9 mouse cellular contexts compared by ENCODE assay signal in genomic region chr8:121326164-121326910, GRCm38 (mm10).
DNase-seq lines count a peak whose midpoint lies in the region; ATAC-seq and TF ChIP-seq lines count a peak whose summit lies in the region.
"Had no signal": no experiment of that assay in that cellular context is flagged by ENCODE, and none has a peak within 500 bp of the region (broad histone marks: within the 10 kb centered on the region; RNA-seq: fewer than 3 reads in every experiment).

No protein-coding gene starts in this region.

- 40% methylated on average over 18 of the region's 18 CpGs for WGBS in lung, embryonic 14.5 days
- WGBS in embryonic facial prominence, embryonic 15.5 days, result 28% methylated on average over 18 of the region's 18 CpGs
- 39% methylated on average over 18 of the region's 18 CpGs for WGBS in limb, embryonic 13.5 days
- 41% methylated on average over 18 of the region's 18 CpGs for WGBS in stomach, postnatal 0 days

- no peak overlapping the region for H3K4me3 ChIP-seq in lung, embryonic 14.5 days (ENCODE audit: low read depth, low read length)
- H3K4me3 ChIP-seq in embryonic facial prominence, embryonic 15.5 days (replicated peaks), result no peak overlapping the region
- H3K4me3 ChIP-seq in limb, embryonic 13.5 days, result no peak overlapping the region
- H3K4me3 ChIP-seq in stomach, postnatal 0 days (ENCODE audit: low read depth, low read length), result no peak overlapping the region

- TF ChIP-seq EP300 in stomach, postnatal 0 days (optimal IDR thresholded peaks at IDR 0.05), result no peak

- no peak overlapping the region for H3K27ac ChIP-seq in lung, embryonic 14.5 days (ENCODE audit: low read depth)
- no peak overlapping the region; the same call in 1 of the 2 replicates for H3K27ac ChIP-seq in embryonic facial prominence, embryonic 15.5 days (replicated peaks)
- H3K27ac ChIP-seq in limb, embryonic 13.5 days, result peak overlapping the region; percentile 53
- no peak overlapping the region; the same call in 1 of the 2 replicates for H3K27ac ChIP-seq in stomach, postnatal 0 days (replicated peaks)

- no peaks in the 10 kb centered on the region for H3K27me3 ChIP-seq in lung, embryonic 14.5 days (ENCODE audit: insufficient read depth, low read length)
- H3K27me3 ChIP-seq in embryonic facial prominence, embryonic 15.5 days, result no peaks in the 10 kb centered on the region
- 0 out of 2 replicates have a peak, but pooled peaks cover 4% of the 10 kb centered on the region for H3K27me3 ChIP-seq in limb, embryonic 13.5 days
- no peaks in the 10 kb centered on the region for H3K27me3 ChIP-seq in stomach, postnatal 0 days (ENCODE audit: control insufficient read depth, insufficient read depth, low read length)

- no peak for TF ChIP-seq CTCF in lung, embryonic 14.5 days (IDR thresholded peaks at IDR 0.05; ENCODE audit: low read depth)
- no peak for TF ChIP-seq CTCF in stomach, postnatal 0 days (IDR thresholded peaks at IDR 0.05; ENCODE audit: low read depth)

- no peaks in the 10 kb centered on the region for H3K9me3 ChIP-seq in lung, embryonic 14.5 days (ENCODE audit: low read depth, low read length)
- no peaks in the 10 kb centered on the region for H3K9me3 ChIP-seq in embryonic facial prominence, embryonic 15.5 days (replicated peaks)
- no peaks in the 10 kb centered on the region for H3K9me3 ChIP-seq in limb, embryonic 13.5 days
- no peaks in the 10 kb centered on the region for H3K9me3 ChIP-seq in stomach, postnatal 0 days (ENCODE audit: control insufficient read depth, low read length)

- peak; percentile 49 for ATAC-seq in lung, embryonic 14.5 days (ENCODE audit: insufficient read depth)
- peak; percentile 61; the same call in 1 of the 2 replicates for ATAC-seq in embryonic facial prominence, embryonic 15.5 days (ENCODE audit: insufficient number of reproducible peaks, low FRiP score, low TSS enrichment, low read depth)
- ATAC-seq in limb, embryonic 13.5 days (ENCODE audit: low FRiP score, low read depth), result peak; percentile 63; the same call in 1 of the 2 replicates
- ATAC-seq in stomach, postnatal 0 days (ENCODE audit: low FRiP score, low TSS enrichment), result peak; percentile 58; the same call in 1 of the 2 replicates
- no peak for ATAC-seq in inflammation-experienced regulatory T-cells, adult 6 months

- no peak overlapping the region for H3K4me2 ChIP-seq in lung, embryonic 14.5 days
- H3K4me2 ChIP-seq in embryonic facial prominence, embryonic 15.5 days (replicated peaks), result no peak overlapping the region
- no peak overlapping the region for H3K4me2 ChIP-seq in limb, embryonic 13.5 days (replicated peaks)
- no peak overlapping the region for H3K4me2 ChIP-seq in stomach, postnatal 0 days (replicated peaks; ENCODE audit: low read depth)

- DNase-seq in lung, embryonic 14.5 days, result peak; percentile 69
- DNase-seq in lung, postnatal 25 days (ENCODE audit: low spot score), result no peak
- DNase-seq in stomach, postnatal 0 days (ENCODE audit: low spot score), result peak; percentile 36
- DNase-seq in kidney, postnatal 14 days, result no peak
- DNase-seq: heart, adult 18-20 months; kidney, postnatal 25 days had no signal

- no peak overlapping the region for H3K9ac ChIP-seq in lung, embryonic 14.5 days
- no peak overlapping the region for H3K9ac ChIP-seq in embryonic facial prominence, embryonic 15.5 days
- no peak overlapping the region for H3K9ac ChIP-seq in limb, embryonic 13.5 days
- no peak overlapping the region for H3K9ac ChIP-seq in stomach, postnatal 0 days (ENCODE audit: low read length)

- no peaks in the 10 kb centered on the region for H3K36me3 ChIP-seq in lung, embryonic 14.5 days (ENCODE audit: insufficient read depth)
- H3K36me3 ChIP-seq in embryonic facial prominence, embryonic 15.5 days, result no peaks in the 10 kb centered on the region
- H3K36me3 ChIP-seq in limb, embryonic 13.5 days, result no peaks in the 10 kb centered on the region
- no peaks in the 10 kb centered on the region for H3K36me3 ChIP-seq in stomach, postnatal 0 days (ENCODE audit: control insufficient read depth, insufficient read depth, low read length)

- peaks cover 13% of the 10 kb centered on the region for H3K4me1 ChIP-seq in lung, embryonic 14.5 days (ENCODE audit: insufficient read depth)
- peaks cover 13% of the 10 kb centered on the region for H3K4me1 ChIP-seq in embryonic facial prominence, embryonic 15.5 days
- peaks cover 15% of the 10 kb centered on the region for H3K4me1 ChIP-seq in limb, embryonic 13.5 days
- no peaks in the 10 kb centered on the region for H3K4me1 ChIP-seq in stomach, postnatal 0 days (replicated peaks; ENCODE audit: control insufficient read depth, insufficient read depth)

Comparison
In these comparisons a context has a peak if more than half of its experiments do, and no peak if none do; other contexts are left out.
1. DNase-seq: peak in lung, embryonic 14.5 days (single experiment) and stomach, postnatal 0 days (single experiment); none in lung, postnatal 25 days (single experiment) and kidney, postnatal 14 days (single experiment).